ENCODE assay signal across 8 mouse cellular contexts in the genomic region with DNA sequence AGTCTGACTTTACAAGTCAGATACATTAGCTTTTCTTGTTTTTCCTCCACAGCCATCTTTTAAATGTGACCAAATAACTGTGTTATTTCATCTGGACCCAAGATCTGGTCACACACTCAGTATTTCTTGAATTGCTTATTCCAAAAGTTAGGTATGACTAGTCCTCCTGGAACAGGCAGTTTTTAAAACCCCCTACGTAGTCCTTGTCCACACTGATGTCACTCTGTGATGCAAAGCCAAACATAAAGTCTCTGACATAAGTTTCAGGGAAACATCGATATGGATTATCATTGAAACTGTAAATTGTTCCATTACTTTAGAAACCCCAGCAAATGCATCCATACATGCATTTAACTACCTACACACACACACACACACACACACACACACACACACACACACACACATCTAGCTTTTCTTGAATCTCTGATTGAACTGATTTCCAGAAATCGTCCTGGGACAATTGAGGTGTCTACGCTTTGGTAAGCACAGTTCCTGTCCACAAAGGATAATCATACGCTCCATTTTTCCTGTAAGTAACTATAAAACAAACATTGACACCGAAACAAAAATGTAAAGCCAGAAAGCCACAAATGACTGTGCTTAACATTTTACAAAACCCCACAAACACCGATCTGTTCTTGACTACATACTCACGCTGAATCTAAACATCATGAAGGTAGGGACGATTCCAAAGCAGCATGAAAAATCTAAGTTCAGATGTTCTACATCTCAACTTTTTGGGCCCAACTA. TPM values are rescaled to one million over a fixed set of nuclear protein-coding genes. Genes with fewer than 3 reads are reported as not detected.
A peak's percentile ranks its signal among the peaks of the same experiment; 100 is the strongest.
DNase-seq lines count a peak whose midpoint lies in the region; ATAC-seq and TF ChIP-seq lines count a peak whose summit lies in the region.

No protein-coding gene starts in this region.

- no peak for ATAC-seq in heart, embryonic 11.5 days (replicated peaks; ENCODE audit: insufficient number of reproducible peaks, low FRiP score, low TSS enrichment)
- ATAC-seq in forebrain, postnatal 0 days = no peak

- no peak for TF ChIP-seq CTCF in forebrain, postnatal 0 days (IDR thresholded peaks at IDR 0.05; ENCODE audit: low read depth)

- peaks cover 8% of the 10 kb centered on the region for H3K4me1 ChIP-seq in heart, embryonic 11.5 days (ENCODE audit: control insufficient read depth, insufficient read depth, low read length)
- H3K4me1 ChIP-seq in ES-E14 (ENCODE audit: control insufficient read depth in 2 of 2, insufficient read depth in 2 of 2, low read length in 2 of 2, poor library complexity in 1 of 2) = no peaks in the 10 kb centered on the region
- peaks cover 10% of the 10 kb centered on the region; the same call in 1 of the 2 replicates for H3K4me1 ChIP-seq in forebrain, postnatal 0 days (ENCODE audit: insufficient read depth)

- WGBS in heart, embryonic 11.5 days (ENCODE audit: insufficient replicate concordance) = 21% methylated on average over 9 of the region's 9 CpGs
- WGBS in forebrain, postnatal 0 days = 6% methylated on average over 9 of the region's 9 CpGs
- 38% methylated on average over 9 of the region's 9 CpGs for WGBS in macrophage (ENCODE audit: missing documents)

- peak overlapping the region; percentile 92 for H3K9ac ChIP-seq in heart, embryonic 11.5 days (ENCODE audit: low read depth, low read length)
- H3K9ac ChIP-seq in ES-E14 (ENCODE audit: insufficient read depth, low read depth, low read length, poor library complexity, severe bottlenecking) = peak overlapping the region; percentile 40; the same call in 1 of the 2 replicates
- peak overlapping the region; percentile 85 for H3K9ac ChIP-seq in forebrain, postnatal 0 days

- intact Hi-C loops in heart, postnatal 36 days (cut with DNase I) = loop anchor here (2.0 to 5.0 kb wide), 2 partner anchors 77 to 286 kb away; a partner anchor contains a TSS

- H3K79me2 ChIP-seq in macrophage (ENCODE audit: inconsistent target) = no peaks in the 10 kb centered on the region

- H3K9me3 ChIP-seq in heart, embryonic 11.5 days (replicated peaks; ENCODE audit: control insufficient read depth, low read length) = no peaks in the 10 kb centered on the region
- H3K9me3 ChIP-seq in ES-E14 (ENCODE audit: control insufficient read depth, insufficient read depth, low read depth, low read length) = no peaks in the 10 kb centered on the region
- no peaks in the 10 kb centered on the region for H3K9me3 ChIP-seq in forebrain, postnatal 0 days (ENCODE audit: low read length)

- peak overlapping the region; percentile 75 for H3K4me2 ChIP-seq in heart, embryonic 11.5 days
- H3K4me2 ChIP-seq in forebrain, postnatal 0 days (ENCODE audit: low read depth) = peak overlapping the region; percentile 53

- no peaks in the 10 kb centered on the region for H3K27me3 ChIP-seq in heart, embryonic 11.5 days (ENCODE audit: control insufficient read depth, insufficient read depth, low read length)
- H3K27me3 ChIP-seq in forebrain, postnatal 0 days (ENCODE audit: insufficient read depth, low read length) = no peaks in the 10 kb centered on the region

- in situ Hi-C loops in ES-E14 (cut with MboI; ENCODE audit: low sequenced_read_pairs in 2 of 2, unreplicated experiment in 2 of 2) = no loop called here

- no peak overlapping the region for H3K27ac ChIP-seq in heart, embryonic 11.5 days (ENCODE audit: low read depth, low read length)
- no peak overlapping the region for H3K27ac ChIP-seq in ES-E14 (ENCODE audit: insufficient read depth, low read depth, low read length, poor library complexity, severe bottlenecking)
- peak overlapping the region; percentile 96 for H3K27ac ChIP-seq in forebrain, postnatal 0 days (ENCODE audit: low read depth, low read length)
- H3K27ac ChIP-seq in macrophage = no peak overlapping the region

- DNase-seq in heart, postnatal 36 days = no peak
- no peak for DNase-seq in ES-E14 (ENCODE audit: low read depth, low spot score)
- DNase-seq in forebrain, postnatal 0 days = no peak
- no peak for DNase-seq in frontal cortex, postnatal 36 days (ENCODE audit: low spot score in 2 of 2)
- no peak for DNase-seq in layer of hippocampus, postnatal 14 days (ENCODE audit: low spot score in 2 of 2)
- no peak for DNase-seq in thymus, postnatal 10 days (ENCODE audit: low spot score in 2 of 2)

- H3K4me3 ChIP-seq in heart, embryonic 11.5 days (ENCODE audit: low read depth, low read length) = peak overlapping the region; percentile 87
- H3K4me3 ChIP-seq in ES-E14 (ENCODE audit: insufficient read depth in 1 of 2, low read depth in 1 of 2, low read length in 2 of 2, poor library complexity in 1 of 2, severe bottlenecking in 1 of 2) = peak overlapping the region; percentile 81 to 84
- H3K4me3 ChIP-seq in forebrain, postnatal 0 days (ENCODE audit: low read depth, low read length) = peak overlapping the region; percentile 89
- peak overlapping the region; percentile 55; the same call in 1 of the 2 replicates for H3K4me3 ChIP-seq in macrophage (ENCODE audit: inconsistent target)

- H3K36me3 ChIP-seq in heart, embryonic 11.5 days (ENCODE audit: control insufficient read depth, insufficient read depth, low read length) = no peaks in the 10 kb centered on the region
- H3K36me3 ChIP-seq in ES-E14 (ENCODE audit: control insufficient read depth, insufficient read depth, low read length, poor library complexity, severe bottlenecking) = no peaks in the 10 kb centered on the region
- H3K36me3 ChIP-seq in forebrain, postnatal 0 days (ENCODE audit: insufficient read depth) = no peaks in the 10 kb centered on the region
- H3K36me3 ChIP-seq in macrophage (ENCODE audit: inconsistent target) = no peaks in the 10 kb centered on the region

TF ChIP-seq in ES-E14, 5 proteins besides CTCF, POLR2A, EP300 and RAD21:
- TF ChIP-seq MAFK (IDR thresholded peaks at IDR 0.05; ENCODE audit: insufficient read depth, low read depth, low read length) = no peak
- TF ChIP-seq HCFC1 (IDR thresholded peaks at IDR 0.05; ENCODE audit: borderline replicate concordance, insufficient read depth, low read length) = no peak
- TF ChIP-seq ZNF384 (IDR thresholded peaks at IDR 0.05; ENCODE audit: low read depth, low read length) = no peak

RNA-seq across cellular contexts. Expression of a gene that starts 1.5 kb away (rescaled TPM):
- polyA plus RNA-seq in heart, embryonic 11.5 days (2014; fragmentation: Nextera tagmentation; extraction: Ambion mirVana) = 4.8 and 5.9 TPM in 2 replicates
- 10 to 100 TPM; 30.6 to 31.2 TPM for total RNA-seq in heart, postnatal 36 days (2021)
- 15.6 and 17.8 TPM in 2 replicates for total RNA-seq in ES-E14 (2012; rRNA removed)
- total RNA-seq in forebrain, postnatal 0 days (2014; rRNA removed) = 40.1 and 41.4 TPM in 2 replicates
- polyA plus RNA-seq in forebrain, postnatal 0 days (2015; fragmentation: Nextera tagmentation; extraction: Ambion mirVana) = 2.6 and 6.2 TPM in 2 replicates
- total RNA-seq in macrophage (2018; cell fraction: chromatin; rRNA removed) = 10 to 100 TPM in 18 of 26 experiments, 1 to 10 TPM in 8; 1.8 to 58.2 (median 15.7) TPM
- 1 to 10 TPM; 2.9 to 6.5 (median 4.8) TPM for total RNA-seq in macrophage (2018; cell fraction: cytosol; rRNA removed)
- 10 to 100 TPM in 9 of 26 experiments, 1 to 10 TPM in 17; 2.0 to 19.5 (median 8.3) TPM for total RNA-seq in macrophage (2018; cell fraction: nucleus; rRNA removed)
- 1.9 to 2.7 TPM (median 2.2 TPM) in 3 replicates for polyA plus RNA-seq in macrophage (2018)
- 10 to 100 TPM; 51.2 to 73.9 TPM for total RNA-seq in layer of hippocampus, postnatal 14 days (2021)

Comparison
In these comparisons a context has a peak if more than half of its experiments do, and no peak if none do; other contexts are left out.
1. H3K9ac ChIP-seq: peak in every context shown above with its lines; median percentile 92 in heart, embryonic 11.5 days; 85 in forebrain, postnatal 0 days; 40 in ES-E14.